Mouse (Mus musculus) retina, adult 2 months (tissue): ENCODE measurements around the gene Zfp637.
A peak's percentile ranks its signal among the peaks of the same experiment; 100 is the strongest.
"Not testable (repeated sequence)": the region's sequence is repeated elsewhere in the genome, so short reads cannot be mapped to it uniquely, and the experiment has no call there.

Source experiments
- DNase-seq: peaks from one replicate; pipeline ENCODE4 v3.0.0-alpha.2; 2012; ENCODE audit warnings: low read depth, low spot score

The Zfp637 gene

GRCm38 (mm10) chr6:117863751-117864150, 22.8 kb downstream of the Zfp637 start:
- DNase-seq, result no peak

GRCm38 (mm10) chr6:117868187-117868586, 27.2 kb downstream of the Zfp637 start:
- no peak for DNase-seq

GRCm38 (mm10) chr6:117871034-117871433, 30.1 kb downstream of the Zfp637 start:
- DNase-seq, result no peak

GRCm38 (mm10) chr6:117873450-117873849, 32.5 kb downstream of the Zfp637 start:
- DNase-seq, result not testable (repeated sequence)

- DNase-seq, result no peak
These were observed 33.8 kb downstream of the Zfp637 start for GRCm38 (mm10) chr6:117874621-117875281.

DNA sequence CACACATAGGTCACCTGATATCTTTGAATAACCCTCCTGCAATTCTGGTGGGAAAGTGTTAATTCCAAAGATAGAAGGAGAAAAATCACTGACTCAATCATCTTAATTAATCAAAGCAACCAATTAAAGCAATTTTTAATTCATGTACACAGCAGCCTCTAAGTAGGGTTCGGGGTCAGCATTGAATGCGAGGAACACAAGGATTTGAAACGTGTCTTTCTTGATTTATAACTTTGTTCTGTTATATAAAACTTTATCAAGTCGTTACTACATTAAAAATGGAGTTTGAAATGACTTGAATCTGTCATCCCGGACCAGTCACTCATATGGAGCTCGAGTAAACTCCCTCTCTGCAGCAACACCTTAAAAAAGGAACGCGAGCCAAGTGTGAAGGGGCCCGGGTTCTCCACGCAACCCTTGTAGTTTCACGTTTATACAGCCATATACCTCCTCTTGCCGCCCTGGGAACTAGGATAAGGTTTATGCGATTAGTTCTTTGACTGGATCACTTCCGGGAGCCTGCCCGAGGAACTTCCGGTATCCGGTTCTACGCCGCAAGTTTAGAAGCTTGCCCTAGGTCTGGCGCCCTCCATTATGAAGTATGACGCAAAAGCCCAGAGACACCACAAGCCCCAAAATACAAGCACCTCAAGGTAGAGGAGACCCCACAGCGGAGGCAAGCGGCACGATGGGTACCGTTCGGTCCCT, 37.9 kb downstream of the Zfp637 start:
- DNase-seq, result peak; percentile 90

GRCm38 (mm10) chr6:117879408-117880115, 38.6 kb downstream of the Zfp637 start:
- DNase-seq, result peak; percentile 97

GRCm38 (mm10) chr6:117880394-117880838, 39.4 kb downstream of the Zfp637 start:
- DNase-seq, result peak; percentile 13

DNA sequence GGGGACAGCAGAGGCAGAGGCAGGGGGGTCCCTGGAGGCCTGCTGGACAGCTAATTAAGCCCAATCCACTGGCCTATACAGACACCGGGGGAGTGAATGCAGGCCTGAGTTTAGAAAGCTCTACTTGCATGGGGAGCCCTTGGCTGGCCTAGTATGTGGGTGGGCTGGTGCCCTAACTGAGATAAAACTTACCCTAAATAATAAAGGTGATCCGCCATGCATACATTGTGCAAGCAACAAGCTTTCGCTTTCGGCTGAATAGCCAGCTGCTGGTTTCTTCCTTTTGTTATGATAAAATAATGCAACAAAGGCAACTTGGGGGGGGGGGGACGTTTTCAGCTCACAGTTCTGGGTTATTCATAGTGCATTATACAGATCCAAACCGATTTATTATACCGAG, 40.2 kb downstream of the Zfp637 start:
- no peak for DNase-seq

GRCm38 (mm10) chr6:117881997-117882396, 41.0 kb downstream of the Zfp637 start:
- no peak for DNase-seq

GRCm38 (mm10) chr6:117885943-117886342, 45.0 kb downstream of the Zfp637 start:
- DNase-seq, result no peak

- no peak for DNase-seq
These were observed 47.1 kb downstream of the Zfp637 start for GRCm38 (mm10) chr6:117888032-117888431.

- no peak for DNase-seq
These were observed 47.7 kb downstream of the Zfp637 start for GRCm38 (mm10) chr6:117888642-117889096.

DNA sequence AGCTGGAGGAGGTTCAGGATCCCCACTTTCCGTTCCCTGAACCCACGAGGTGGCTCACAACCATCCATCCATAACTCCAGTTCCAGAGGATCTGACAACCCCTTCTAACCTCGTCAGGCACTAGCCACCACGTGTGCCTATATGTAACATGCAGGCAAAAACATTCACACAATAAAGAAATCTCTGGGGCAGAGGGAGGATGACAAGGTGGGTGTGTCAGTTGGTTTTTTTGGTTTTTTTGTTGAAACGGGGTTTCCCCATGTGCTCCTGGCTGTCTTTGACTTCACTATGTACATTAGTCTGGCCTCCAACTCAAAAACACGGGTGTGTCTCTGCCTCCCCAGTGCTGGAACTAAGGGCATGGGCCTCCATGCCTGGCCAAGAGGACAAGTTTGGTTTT, 49.3 kb downstream of the Zfp637 start:
- DNase-seq, result no peak

DNA sequence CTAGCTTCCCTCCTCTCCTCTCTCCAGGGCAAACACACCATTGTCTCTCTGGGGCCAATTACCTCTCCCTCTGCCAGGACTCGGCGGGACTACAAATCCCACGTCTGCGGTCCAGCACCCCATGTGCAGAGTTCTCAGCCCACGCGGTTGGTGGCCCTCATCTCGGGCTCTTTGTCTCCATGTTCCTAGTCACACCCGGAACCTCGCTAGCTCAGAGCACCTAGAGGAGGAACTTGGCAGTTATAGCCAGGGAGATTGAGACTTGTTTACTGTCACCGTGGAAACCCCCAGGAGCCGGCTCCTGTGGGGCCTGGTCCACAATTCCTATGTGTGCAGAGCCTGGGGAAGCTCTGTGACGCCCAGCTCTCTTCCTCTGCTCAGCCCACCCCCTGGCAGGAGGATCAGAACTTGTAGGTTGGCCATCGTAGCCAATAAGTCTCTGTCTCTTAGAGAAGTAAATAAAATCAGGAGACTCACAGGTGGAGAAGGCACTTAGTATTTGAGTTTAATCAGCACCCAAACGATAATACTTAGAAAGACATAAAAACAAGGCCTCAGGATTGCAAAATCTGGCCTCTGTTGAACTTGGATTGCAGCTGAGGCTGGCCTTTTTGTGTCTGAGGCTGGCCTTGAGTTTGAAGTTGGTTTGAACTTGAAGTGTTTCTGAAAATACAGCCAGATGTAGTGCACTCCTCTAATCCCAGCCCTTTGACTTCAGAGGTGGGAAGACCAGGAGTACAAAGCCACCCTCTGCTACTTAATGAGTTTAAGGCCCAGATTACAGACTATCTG, 50.6 kb downstream of the Zfp637 start:
- DNase-seq, result no peak

DNA sequence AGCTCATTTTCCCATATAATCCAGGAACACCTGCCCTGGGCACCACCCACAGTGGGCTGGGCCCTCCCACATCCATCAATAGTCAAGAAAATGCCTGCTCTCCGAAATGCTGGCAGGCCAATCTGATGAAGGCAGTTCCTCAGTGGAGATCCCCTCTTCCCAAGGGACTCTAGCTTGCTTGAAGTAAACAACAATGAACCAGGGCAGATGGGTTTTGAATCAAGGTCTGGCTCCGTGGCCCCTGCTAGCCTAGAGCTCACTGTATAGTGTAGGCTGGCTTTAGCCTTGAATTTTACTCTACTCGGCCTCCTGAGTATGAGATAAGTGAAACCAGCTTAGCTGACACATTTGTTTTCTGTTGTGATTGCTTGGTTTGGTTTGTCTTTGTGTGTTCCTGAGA, 51.4 kb downstream of the Zfp637 start:
- no peak for DNase-seq

DNA sequence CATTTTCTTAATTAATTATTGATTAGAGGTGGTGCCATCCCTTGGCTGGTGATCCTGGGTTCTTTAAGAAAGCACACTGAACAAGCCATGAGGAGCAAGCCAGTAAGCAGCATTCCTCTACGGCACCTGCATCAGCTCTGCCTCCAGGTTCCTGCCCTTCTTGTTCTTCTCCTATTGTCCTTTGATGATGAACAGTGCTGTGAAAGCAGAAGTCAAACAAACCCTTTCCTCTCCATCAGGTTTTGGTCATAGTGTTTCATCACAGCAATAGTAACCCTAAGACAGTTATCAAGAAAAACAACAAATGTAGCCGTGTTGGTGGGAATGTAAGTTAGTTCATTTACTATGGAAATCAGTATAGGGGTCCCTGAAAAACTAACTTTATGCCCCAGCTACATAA, 52.5 kb downstream of the Zfp637 start:
- DNase-seq, result no peak
